Mouse (Mus musculus) heart, embryonic 16.5 days (tissue): Measurements from ENCODE around the gene Plce1. TPM values are rescaled to one million over a fixed set of nuclear protein-coding genes. Genes with fewer than 3 reads are reported as not detected.

Experiments used
- ATAC-seq: fragments of 200-750 bp; cut with Nextera tagmentation; replicated peaks from 2 replicates; pipeline ENCODE4 v1.8.0; 2017; ENCODE audit warnings: moderate number of reproducible peaks; ENCODE audit not compliant: insufficient read depth, low FRiP score; ENCODE audit errors: extremely low read depth
- H3K27ac ChIP-seq: fragments of 300-500 bp; sonication (generic); 2 replicates; pipeline ENCODE4 v1.5.1; 2014; ENCODE audit warnings: mild to moderate bottlenecking, low read length, control low read depth, moderate library complexity
- H3K27me3 ChIP-seq: fragments of 300-500 bp; sonication (generic); 2 replicates; pipeline ENCODE4 v1.6.1; 2014; ENCODE audit warnings: low read length, mixed read lengths; ENCODE audit not compliant: control insufficient read depth, insufficient read depth
- H3K36me3 ChIP-seq: fragments of 300-500 bp; sonication (generic); 2 replicates; pipeline ENCODE4 v1.6.1; 2014; ENCODE audit not compliant: control insufficient read depth, insufficient read depth
- H3K4me1 ChIP-seq: fragments of 300-500 bp; sonication (generic); 2 replicates; pipeline ENCODE4 v1.6.1; 2014; ENCODE audit warnings: low read length, mixed read lengths; ENCODE audit not compliant: control insufficient read depth, insufficient read depth
- H3K4me2 ChIP-seq: fragments of 300-500 bp; sonication (generic); 2 replicates; pipeline ENCODE4 v1.6.1; 2014; ENCODE audit warnings: low read depth, mild to moderate bottlenecking, control low read depth, low read length
- H3K4me3 ChIP-seq: fragments of 300-500 bp; sonication (generic); 2 replicates; pipeline ENCODE4 v1.5.1; 2014; ENCODE audit warnings: mild to moderate bottlenecking, control low read depth, low read length
- H3K9ac ChIP-seq: fragments of 300-500 bp; sonication (generic); 2 replicates; pipeline ENCODE4 v1.6.1; 2014; ENCODE audit warnings: low read length, control low read depth
- H3K9me3 ChIP-seq: fragments of 300-500 bp; sonication (generic); replicated peaks from 2 replicates; pipeline ENCODE4 v1.6.1; 2016; ENCODE audit warnings: low read length; ENCODE audit not compliant: control insufficient read depth
- WGBS: fragments of 180-500 bp; shearing (Covaris S2); extraction: QIAGEN DNeasy Blood & Tissue Kit; methylation state at CpG from one replicate; pipeline ENCODE4 v1.1.7; 2014; 5-methylcytosine and 5-hydroxymethylcytosine counted together
- polyA plus RNA-seq: library from polyadenylated mRNA; unstranded; fragments of >200 nt; fragmentation: Nextera tagmentation; extraction: Ambion mirVana; gene quantifications from 2 replicates; pipeline ENCODE4 v1.2.1, GENCODE M21; 2015

Gene Plce1
- polyA plus RNA-seq, 1 experiment from 2014 or later, result 5.8 TPM

DNA sequence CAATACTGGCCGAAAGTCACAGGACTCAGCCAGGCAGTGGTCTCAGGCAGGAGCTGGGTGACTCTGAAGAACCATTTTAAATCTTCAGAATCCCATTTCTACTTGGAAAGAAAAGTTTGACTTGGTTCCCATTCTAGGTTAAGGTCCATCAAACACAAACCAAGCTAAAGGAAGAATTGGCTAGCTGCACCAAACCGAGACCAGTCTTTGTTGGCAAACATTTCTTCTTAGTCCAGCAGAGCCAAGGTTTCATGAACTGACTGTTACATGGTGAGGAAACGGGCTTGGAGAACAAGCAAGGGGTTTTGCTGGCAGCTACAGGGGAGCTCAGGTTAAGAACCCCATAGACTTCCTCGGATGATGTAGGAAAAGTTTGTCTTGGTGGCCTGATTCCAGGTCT, 212.9 kb downstream of the Plce1 start:
- no peak overlapping the region for H3K27ac ChIP-seq
- no peak overlapping the region for H3K9ac ChIP-seq
- WGBS, result 74% methylated on average over 4 of the region's 4 CpGs
- H3K4me1 ChIP-seq, result no peaks in the 10 kb centered on the region
- ATAC-seq, result no peak
- no peak overlapping the region for H3K4me2 ChIP-seq
- H3K9me3 ChIP-seq, result no peaks in the 10 kb centered on the region
- H3K27me3 ChIP-seq, result no peaks in the 10 kb centered on the region
- H3K4me3 ChIP-seq, result no peak overlapping the region
- H3K36me3 ChIP-seq, result no peaks in the 10 kb centered on the region

DNA sequence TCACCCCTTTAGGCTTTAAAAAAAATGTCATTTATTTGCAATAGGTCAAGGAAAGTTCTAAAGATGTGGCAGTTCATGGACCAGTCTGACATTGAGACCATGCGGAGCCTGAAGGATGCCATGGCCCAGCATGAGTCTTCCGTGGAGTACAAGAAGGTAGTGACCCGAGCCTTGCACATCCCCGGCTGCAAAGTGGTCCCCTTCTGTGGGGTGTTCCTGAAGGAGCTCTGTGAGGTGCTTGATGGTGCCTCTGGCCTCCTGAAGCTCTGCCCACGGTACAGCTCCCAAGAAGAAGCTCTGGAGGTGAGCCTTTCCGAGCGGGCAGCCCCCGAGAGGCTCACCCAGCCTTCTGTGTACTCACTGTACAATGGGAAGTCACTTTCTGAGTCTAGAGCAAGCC, 220.9 kb downstream of the Plce1 start:
- WGBS, result 90% methylated on average over 8 of the region's 8 CpGs

DNA sequence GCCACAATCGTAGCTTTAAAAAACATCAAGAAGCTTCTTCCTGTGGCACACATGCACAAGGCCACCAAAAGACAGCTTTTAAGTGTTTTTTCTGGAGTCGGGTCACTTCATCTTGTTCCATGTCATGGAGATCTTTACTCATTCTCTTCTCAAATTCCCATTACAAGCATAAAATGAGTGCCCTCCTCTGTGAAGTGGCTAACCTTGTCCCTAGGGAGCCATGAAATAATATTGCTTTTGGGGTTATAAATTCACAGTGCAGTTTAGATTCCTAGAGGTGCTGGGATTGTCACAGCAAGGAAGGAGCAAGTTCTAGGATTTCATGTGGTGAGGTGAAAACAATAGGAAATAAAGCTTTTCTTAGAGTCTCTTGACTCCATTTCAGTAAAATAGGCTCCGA, 223.8 kb downstream of the Plce1 start:
- Histone ChIP-seq H3K27me3 (no peaks in the 10 kb centered on the region), H3K4me1 (no peaks in the 10 kb centered on the region), H3K4me3 (no peak overlapping the region), H3K9ac (no peak overlapping the region), H3K9me3 (no peaks in the 10 kb centered on the region), H3K36me3 (no peaks in the 10 kb centered on the region; the same call in 1 of the 2 replicates), H3K4me2 (no peak overlapping the region), H3K27ac (no peak overlapping the region)
- no peak for ATAC-seq
- 88% methylated on average over 3 of the region's 3 CpGs for WGBS

More for the DNA sequence above, 220.9 kb downstream of the Plce1 start:
- no peak for ATAC-seq
- Histone ChIP-seq H3K9ac (no peak overlapping the region), H3K36me3 (no peaks in the 10 kb centered on the region; the same call in 1 of the 2 replicates), H3K9me3 (no peaks in the 10 kb centered on the region), H3K4me3 (no peak overlapping the region), H3K4me1 (no peaks in the 10 kb centered on the region), H3K27ac (no peak overlapping the region), H3K27me3 (no peaks in the 10 kb centered on the region), H3K4me2 (no peak overlapping the region)

DNA sequence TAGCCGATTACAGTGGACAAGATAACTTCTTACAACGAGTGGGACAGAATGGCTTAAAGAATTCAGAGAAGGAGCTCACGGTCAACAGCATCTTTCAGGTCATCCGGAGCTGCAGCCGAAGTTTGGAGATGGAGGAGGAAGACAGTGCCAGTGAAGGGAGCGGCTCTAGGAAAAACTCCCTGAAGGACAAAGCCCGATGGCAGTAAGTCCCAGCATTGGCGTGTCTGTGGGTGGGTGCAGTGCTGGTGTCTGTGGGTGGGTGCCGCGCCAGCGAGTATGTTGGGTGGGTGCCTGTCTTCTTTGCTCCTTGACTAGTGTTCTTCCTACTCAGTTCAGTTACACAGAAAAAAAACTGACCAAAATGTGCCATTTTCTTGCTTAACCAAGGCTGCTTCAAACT, 224.3 kb downstream of the Plce1 start:
- H3K9me3 ChIP-seq, result no peaks in the 10 kb centered on the region
- ATAC-seq, result no peak
- H3K36me3 ChIP-seq, result no peaks in the 10 kb centered on the region; the same call in 1 of the 2 replicates
- no peak overlapping the region for H3K4me3 ChIP-seq
- H3K9ac ChIP-seq, result no peak overlapping the region
- H3K4me1 ChIP-seq, result no peaks in the 10 kb centered on the region
- no peak overlapping the region for H3K27ac ChIP-seq
- H3K4me2 ChIP-seq, result no peak overlapping the region
- 91% methylated on average over 11 of the region's 11 CpGs for WGBS
- no peaks in the 10 kb centered on the region for H3K27me3 ChIP-seq

DNA sequence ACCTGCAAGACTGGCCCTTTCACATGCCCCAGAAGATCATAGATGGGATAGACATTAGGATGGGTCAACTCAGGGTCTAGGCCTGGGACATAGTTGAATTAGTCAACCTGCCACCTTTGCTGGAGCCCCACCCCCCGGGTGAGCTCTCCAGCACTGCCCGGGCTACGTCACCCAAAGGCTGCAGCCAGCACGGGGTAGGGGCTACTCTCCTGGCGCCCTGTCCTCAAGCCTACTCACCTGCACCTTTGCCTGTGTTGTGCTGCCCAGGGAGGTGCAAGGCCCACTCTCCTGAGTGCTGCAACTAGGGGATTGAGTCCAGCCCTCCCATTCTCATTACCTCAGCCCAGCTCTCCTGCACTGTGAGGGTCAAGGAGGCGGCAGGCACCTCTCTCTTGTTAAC, 225.5 kb downstream of the Plce1 start:
- Histone ChIP-seq H3K27ac (no peak overlapping the region), H3K9ac (no peak overlapping the region), H3K27me3 (no peaks in the 10 kb centered on the region), H3K4me2 (no peak overlapping the region), H3K4me3 (no peak overlapping the region), H3K36me3 (no peaks in the 10 kb centered on the region; the same call in none of the 2 replicates), H3K4me1 (no peaks in the 10 kb centered on the region), H3K9me3 (no peaks in the 10 kb centered on the region)
- ATAC-seq, result no peak
- WGBS, result 87% methylated on average over 6 of the region's 6 CpGs

DNA sequence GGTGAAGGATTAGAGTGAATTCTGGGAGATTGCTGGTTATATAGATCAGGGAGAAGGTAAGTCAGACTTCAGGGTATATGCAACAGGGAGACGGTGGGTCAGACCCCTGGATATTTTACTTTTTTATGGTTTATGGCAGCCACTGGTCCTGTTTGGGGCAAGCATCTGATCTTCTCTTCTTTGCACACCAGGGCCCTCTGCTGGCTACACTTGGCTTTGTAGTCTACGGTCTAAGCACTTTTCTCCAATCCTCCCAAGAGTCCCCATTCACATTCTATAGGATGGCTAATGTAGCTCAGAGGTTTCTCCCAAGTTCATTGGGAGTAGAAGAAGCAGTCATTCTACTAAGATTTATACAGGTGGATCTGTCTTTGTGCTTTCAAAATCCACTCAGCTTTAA, 228.5 kb downstream of the Plce1 start:
- no peaks in the 10 kb centered on the region for H3K27me3 ChIP-seq
- no peak overlapping the region for H3K27ac ChIP-seq
- no peaks in the 10 kb centered on the region for H3K4me1 ChIP-seq
- ATAC-seq, result no peak
- WGBS, result 88% methylated on average over 2 of the region's 2 CpGs
- H3K36me3 ChIP-seq, result no peaks in the 10 kb centered on the region; the same call in none of the 2 replicates
- no peaks in the 10 kb centered on the region for H3K9me3 ChIP-seq
- H3K9ac ChIP-seq, result no peak overlapping the region
- H3K4me3 ChIP-seq, result no peak overlapping the region
- H3K4me2 ChIP-seq, result no peak overlapping the region

DNA sequence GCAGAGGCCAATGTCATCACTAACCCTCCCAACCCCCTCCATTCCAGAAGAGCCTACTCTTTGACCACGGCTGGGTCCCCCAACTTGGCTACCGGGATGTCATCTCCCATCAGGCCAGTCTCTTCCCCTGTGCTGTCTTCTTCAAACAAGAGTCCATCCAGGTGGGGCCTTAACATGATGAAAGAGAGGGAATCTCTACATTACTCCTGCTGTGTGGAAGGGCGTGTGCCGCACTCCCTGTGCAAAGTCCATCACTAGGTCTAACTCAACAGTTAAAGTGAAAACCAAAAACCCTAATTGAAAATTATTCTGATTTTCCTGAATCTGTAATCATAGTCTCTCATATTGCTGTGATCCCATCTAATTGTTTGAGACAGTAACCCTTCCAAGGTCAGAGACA, 240.9 kb downstream of the Plce1 start:
- ATAC-seq, result no peak
- no peak overlapping the region for H3K27ac ChIP-seq
- no peak overlapping the region for H3K9ac ChIP-seq
- no peaks in the 10 kb centered on the region for H3K9me3 ChIP-seq
- H3K4me2 ChIP-seq, result no peak overlapping the region
- no peaks in the 10 kb centered on the region for H3K27me3 ChIP-seq
- no peak overlapping the region for H3K4me3 ChIP-seq
- WGBS, result 85% methylated on average over 4 of the region's 4 CpGs
- no peaks in the 10 kb centered on the region for H3K4me1 ChIP-seq
- H3K36me3 ChIP-seq, result peaks cover 21% of the 10 kb centered on the region

DNA sequence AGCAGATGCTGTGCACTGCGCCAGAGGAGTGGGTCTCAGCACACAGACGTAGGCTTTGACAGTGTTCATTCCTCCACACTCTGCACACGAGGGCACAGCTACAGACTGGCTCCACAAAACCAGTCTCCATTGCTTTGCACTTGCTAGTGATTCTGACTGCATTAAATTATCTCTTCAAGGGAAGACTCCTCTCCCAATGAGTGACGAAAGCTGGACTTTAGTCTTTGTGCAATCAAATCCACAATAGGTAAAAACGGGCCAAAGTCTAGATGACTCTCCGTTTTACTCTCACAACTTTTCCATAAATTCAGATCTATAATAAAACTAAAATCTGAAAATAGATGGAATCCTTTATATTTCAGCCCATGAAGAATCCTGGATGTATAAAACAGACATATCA, 242.1 kb downstream of the Plce1 start:
- Histone ChIP-seq H3K4me2 (no peak overlapping the region), H3K36me3 (peaks cover 22% of the 10 kb centered on the region), H3K27ac (no peak overlapping the region), H3K4me3 (no peak overlapping the region), H3K4me1 (no peaks in the 10 kb centered on the region), H3K27me3 (no peaks in the 10 kb centered on the region), H3K9me3 (no peaks in the 10 kb centered on the region), H3K9ac (no peak overlapping the region)
- no peak for ATAC-seq
- WGBS, result 83% methylated on average over 6 of the region's 6 CpGs

DNA sequence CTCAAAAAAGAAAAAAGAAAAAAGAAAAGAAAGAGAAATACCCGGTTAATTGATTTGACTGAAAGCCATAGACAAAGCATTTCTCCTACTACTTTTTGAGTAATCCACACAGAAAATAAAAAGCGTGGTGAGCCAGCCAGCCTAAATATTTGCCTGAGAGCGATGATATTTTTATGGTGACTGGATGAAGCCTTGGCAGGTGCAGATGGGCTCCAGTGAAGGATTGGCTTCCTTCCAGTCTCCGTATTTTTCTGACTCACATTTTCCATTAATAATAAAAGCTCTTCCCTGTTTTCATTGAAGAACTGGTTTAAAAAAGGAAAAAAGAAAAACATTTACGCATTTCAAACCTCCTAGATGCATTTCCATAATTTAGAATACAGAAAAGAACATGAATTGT, 243.1 kb downstream of the Plce1 start:
- ATAC-seq, result no peak
- H3K36me3 ChIP-seq, result peaks cover 22% of the 10 kb centered on the region
- no peak overlapping the region for H3K4me3 ChIP-seq
- no peaks in the 10 kb centered on the region for H3K4me1 ChIP-seq
- no peak overlapping the region for H3K4me2 ChIP-seq
- H3K27ac ChIP-seq, result no peak overlapping the region
- no peak overlapping the region for H3K9ac ChIP-seq
- H3K27me3 ChIP-seq, result no peaks in the 10 kb centered on the region
- no peaks in the 10 kb centered on the region for H3K9me3 ChIP-seq
- WGBS, result 49% methylated on average over 5 of the region's 5 CpGs

DNA sequence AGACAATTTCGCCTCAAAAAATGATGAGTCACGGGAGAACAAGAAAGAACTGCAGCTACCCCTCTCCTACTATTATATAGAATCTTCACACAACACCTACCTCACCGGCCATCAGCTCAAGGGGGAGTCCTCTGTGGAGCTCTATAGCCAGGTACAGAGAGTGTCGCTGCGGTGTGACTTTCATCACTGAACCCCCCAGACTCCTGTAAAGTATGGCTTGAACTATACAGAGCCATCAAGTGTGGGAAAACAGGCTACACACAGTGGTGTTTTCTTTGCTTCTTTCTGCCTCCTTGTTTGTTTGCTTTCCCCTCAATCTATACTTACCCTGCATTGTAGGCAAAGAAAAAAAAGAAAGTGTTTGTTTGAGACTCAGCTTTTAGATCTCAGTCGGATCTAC, 247.9 kb downstream of the Plce1 start:
- ATAC-seq, result no peak
- Histone ChIP-seq H3K9ac (no peak overlapping the region), H3K4me2 (no peak overlapping the region), H3K36me3 (peaks cover 16% of the 10 kb centered on the region), H3K4me3 (no peak overlapping the region), H3K27me3 (no peaks in the 10 kb centered on the region), H3K4me1 (no peaks in the 10 kb centered on the region), H3K27ac (no peak overlapping the region), H3K9me3 (no peaks in the 10 kb centered on the region)
- 51% methylated on average over 6 of the region's 6 CpGs for WGBS
